Mouse (Mus musculus) G1E (cell line): ENCODE results near the gene Kctd20. TPM values are rescaled to one million over a fixed set of nuclear protein-coding genes. Genes with fewer than 3 reads are reported as not detected.

ENCODE experiments used
- ATAC-seq: 2 replicates; pipeline ENCODE4 v1.8.0; 2016; ENCODE audit warnings: mild to moderate bottlenecking; ENCODE audit not compliant: insufficient number of reproducible peaks, poor library complexity, low FRiP score, severe bottlenecking; ENCODE audit errors: extremely low read depth
- DNase-seq: peaks from one replicate; pipeline ENCODE4 v3.0.0; 2012; ENCODE audit warnings: low spot score
- H3K27me3 ChIP-seq: 2 replicates; pipeline ENCODE4 v1.6.1; 2012; ENCODE audit warnings: mild to moderate bottlenecking, low read length, inconsistent platforms; ENCODE audit not compliant: insufficient read depth
- H3K36me3 ChIP-seq: replicated peaks from 2 replicates; pipeline ENCODE3; 2012; ENCODE audit warnings: mild to moderate bottlenecking, inconsistent platforms
- H3K4me1 ChIP-seq: 2 replicates; pipeline ENCODE4 v1.6.1; 2012; ENCODE audit warnings: low read depth, low read length, inconsistent platforms, mixed read lengths; ENCODE audit not compliant: insufficient read depth
- H3K4me3 ChIP-seq: 2 replicates; pipeline ENCODE4 v1.5.1; 2012; ENCODE audit warnings: low read depth, mild to moderate bottlenecking, inconsistent platforms, low read length, moderate library complexity, mixed read lengths
- H3K9me3 ChIP-seq: replicated peaks from 2 replicates; pipeline ENCODE4 v1.6.1; 2012; ENCODE audit warnings: inconsistent platforms
- CTCF ChIP-seq: IDR thresholded peaks from 2 replicates; pipeline ENCODE4 v1.5.1; 2012; ENCODE audit warnings: low read depth, low read length, inconsistent platforms, mixed read lengths
- GATA1 ChIP-seq: IDR thresholded peaks from 2 replicates; pipeline ENCODE4 v1.6.1; 2012; ENCODE audit warnings: borderline replicate concordance, low read length, inconsistent platforms, mixed read lengths
- GATA2 ChIP-seq: IDR thresholded peaks from 2 replicates; pipeline ENCODE4 v1.6.1; 2012; ENCODE audit warnings: low read depth, low read length, inconsistent platforms, borderline replicate concordance
- POLR2AphosphoS5 ChIP-seq: IDR thresholded peaks from 2 replicates; pipeline ENCODE4 v1.6.1; 2012; ENCODE audit warnings: low read depth, low read length, inconsistent platforms; ENCODE audit not compliant: insufficient replicate concordance
- TAL1 ChIP-seq: conservative IDR thresholded peaks from 2 replicates; pipeline ENCODE4 v1.6.1; 2012; ENCODE audit warnings: low read depth, low read length, inconsistent platforms, mixed read lengths
- polyA plus RNA-seq: library from polyadenylated mRNA; stranded (reverse); fragments of >175 nt; gene quantifications from 2 replicates; pipeline ENCODE4 v1.2.3, GENCODE M21; 2012
- total RNA-seq, 2 experiments: library from RNA; stranded (forward) in 1 of 2; stranded (reverse) in 1 of 2; fragments of 200-1000 nt in 1 of 2; fragments of >200 nt in 1 of 2; fragmentation: Nextera tagmentation in 1 of 2; gene quantifications; 2 replicates each; pipeline ENCODE4 v1.2.3; 2014 to 2017

Kctd20 gene
- total and polyA plus RNA-seq, 3 experiments = 51.0 to 91.6 (median 66.3) TPM

DNA sequence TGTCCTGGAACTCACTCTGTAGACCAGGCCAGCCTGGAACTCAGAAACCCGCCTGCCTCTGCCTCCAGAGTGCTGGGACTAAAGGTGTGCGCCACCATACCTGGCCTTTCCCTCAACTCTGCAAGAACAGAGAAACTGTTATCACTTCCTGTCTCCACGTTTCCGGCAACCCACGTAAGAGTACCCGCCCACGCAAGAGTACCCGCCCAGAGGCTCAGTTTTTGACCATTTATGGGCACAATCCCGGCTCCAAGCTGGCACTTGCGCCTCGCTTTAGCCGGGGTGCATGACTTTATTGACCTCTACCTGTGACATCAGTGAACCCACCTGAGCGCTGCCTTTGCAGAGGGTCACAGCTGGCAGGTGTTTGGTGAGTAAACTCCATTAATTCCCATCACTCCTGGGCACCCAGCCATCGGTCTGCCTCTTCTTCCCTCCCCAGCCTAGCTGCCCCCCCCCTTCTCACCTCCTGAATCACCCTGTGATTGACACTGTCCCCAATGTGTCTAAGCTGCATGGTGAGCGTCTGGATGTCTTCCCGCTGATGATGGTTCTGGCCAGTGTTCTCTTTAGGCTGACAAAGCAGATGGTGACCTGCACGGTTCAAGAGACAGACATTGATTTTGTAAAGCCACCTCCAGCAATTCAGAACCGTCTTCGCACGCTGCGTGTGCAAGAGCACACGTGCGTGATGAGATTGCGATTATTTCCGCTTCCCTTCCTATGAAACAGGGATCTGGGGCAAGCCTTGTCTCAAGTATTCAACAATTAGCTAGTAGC, 10.8 kb upstream of the Kctd20 start:
- TF ChIP-seq CTCF (no peak), GATA2 (no peak), TAL1 (no peak), POLR2AphosphoS5 (no peak), GATA1 (no peak)
- Histone ChIP-seq H3K4me1 (peaks cover 23% of the 10 kb centered on the region), H3K27me3 (no peaks in the 10 kb centered on the region), H3K36me3 (no peaks in the 10 kb centered on the region), H3K9me3 (peaks cover 8% of the 10 kb centered on the region; the same call in 1 of the 2 replicates), H3K4me3 (no peak overlapping the region)
- no peak for ATAC-seq
- no peak for DNase-seq

DNA sequence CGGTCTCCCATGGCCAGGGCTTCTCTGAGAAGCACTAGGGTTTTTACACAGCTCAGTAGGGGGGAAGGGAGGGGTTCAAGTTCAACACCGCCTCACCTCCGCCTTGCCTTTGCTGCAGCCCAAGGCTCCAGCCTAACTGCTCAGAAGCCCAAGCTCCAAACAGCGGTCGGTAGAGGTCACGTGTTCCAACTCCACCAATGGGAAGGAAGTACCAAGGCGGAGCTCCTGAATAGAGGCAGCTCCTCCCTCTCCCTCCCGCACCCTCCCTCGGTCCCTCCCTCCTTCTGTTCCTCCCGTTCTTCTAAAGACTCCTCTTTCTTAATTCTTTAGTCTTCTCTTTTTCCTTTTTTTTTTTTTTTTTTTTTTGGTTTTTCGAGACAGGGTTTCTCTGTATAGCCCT, 9.6 kb upstream of the Kctd20 start:
- H3K9me3 ChIP-seq = peaks cover 9% of the 10 kb centered on the region
- no peak overlapping the region for H3K4me3 ChIP-seq
- no peak for ATAC-seq
- DNase-seq = no peak
- H3K27me3 ChIP-seq = peaks cover 4% of the 10 kb centered on the region; the same call in 1 of the 2 replicates
- peaks cover 13% of the 10 kb centered on the region for H3K4me1 ChIP-seq
- TF ChIP-seq GATA2 = no peak
- TF ChIP-seq CTCF = no peak
- no peak for TF ChIP-seq POLR2AphosphoS5
- no peak for TF ChIP-seq GATA1
- TF ChIP-seq TAL1 = no peak
- no peaks in the 10 kb centered on the region for H3K36me3 ChIP-seq

DNA sequence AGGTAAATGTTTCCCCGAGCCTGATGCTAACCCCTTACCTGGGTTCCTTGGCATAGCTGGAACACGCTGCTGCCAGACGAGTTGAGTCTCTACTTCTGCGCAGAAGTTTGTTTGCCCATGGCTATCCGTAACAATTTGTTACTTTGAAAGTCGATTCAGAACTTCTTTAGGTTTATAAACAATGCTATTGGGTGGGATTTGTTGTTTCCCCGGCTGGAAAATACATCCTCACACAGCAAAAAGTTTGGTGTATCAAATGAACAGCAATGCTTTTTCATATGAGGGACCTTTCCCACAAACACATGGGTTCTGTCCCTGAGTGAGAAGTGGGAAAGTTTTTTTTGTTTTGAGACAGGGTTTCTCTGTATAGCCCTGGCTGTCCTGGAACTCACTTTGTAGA, 8.0 kb upstream of the Kctd20 start, which contains the start of gene Pxt1:
Gene Pxt1 (minus strand): TSS at position 101 of the 400 bp plus-strand sequence.
- peaks cover 13% of the 10 kb centered on the region for H3K4me1 ChIP-seq
- ATAC-seq (no peak), DNase-seq (no peak)
- TF ChIP-seq POLR2AphosphoS5 = no peak
- TF ChIP-seq CTCF = no peak
- no peak for TF ChIP-seq GATA1
- TF ChIP-seq TAL1 = no peak
- no peak for TF ChIP-seq GATA2
- peaks cover 11% of the 10 kb centered on the region for H3K9me3 ChIP-seq
- no peaks in the 10 kb centered on the region for H3K36me3 ChIP-seq
- peaks cover 4% of the 10 kb centered on the region; the same call in 1 of the 2 replicates for H3K27me3 ChIP-seq
- H3K4me3 ChIP-seq = no peak within 1 kb of the TSS

DNA sequence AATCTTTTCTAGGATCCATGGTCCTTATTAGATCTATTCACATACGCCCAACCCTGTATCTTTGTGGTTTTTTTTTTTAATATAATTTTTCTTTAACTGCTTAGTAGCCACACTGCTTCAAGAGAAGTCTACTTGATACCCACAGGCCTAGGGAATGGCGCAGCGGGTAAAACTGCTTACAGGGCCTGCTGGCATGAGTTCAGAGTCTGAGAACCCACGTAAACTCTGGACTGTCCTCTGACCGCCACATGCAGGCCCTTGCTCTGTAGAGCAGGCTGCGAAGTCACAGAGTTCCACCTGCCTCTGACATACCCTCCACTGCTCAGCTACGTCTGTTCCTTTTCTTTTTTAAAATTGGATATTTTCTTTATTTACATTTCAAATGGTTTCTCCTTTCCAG, 7.3 kb upstream of the Kctd20 start:
- TF ChIP-seq TAL1 (no peak), GATA2 (no peak), GATA1 (no peak), CTCF (no peak), POLR2AphosphoS5 (no peak)
- H3K4me3 ChIP-seq = no peak overlapping the region
- H3K27me3 ChIP-seq = peaks cover 4% of the 10 kb centered on the region; the same call in 1 of the 2 replicates
- H3K36me3 ChIP-seq = no peaks in the 10 kb centered on the region
- H3K4me1 ChIP-seq = peaks cover 13% of the 10 kb centered on the region
- no peak for ATAC-seq
- DNase-seq = no peak
- peaks cover 11% of the 10 kb centered on the region for H3K9me3 ChIP-seq

DNA sequence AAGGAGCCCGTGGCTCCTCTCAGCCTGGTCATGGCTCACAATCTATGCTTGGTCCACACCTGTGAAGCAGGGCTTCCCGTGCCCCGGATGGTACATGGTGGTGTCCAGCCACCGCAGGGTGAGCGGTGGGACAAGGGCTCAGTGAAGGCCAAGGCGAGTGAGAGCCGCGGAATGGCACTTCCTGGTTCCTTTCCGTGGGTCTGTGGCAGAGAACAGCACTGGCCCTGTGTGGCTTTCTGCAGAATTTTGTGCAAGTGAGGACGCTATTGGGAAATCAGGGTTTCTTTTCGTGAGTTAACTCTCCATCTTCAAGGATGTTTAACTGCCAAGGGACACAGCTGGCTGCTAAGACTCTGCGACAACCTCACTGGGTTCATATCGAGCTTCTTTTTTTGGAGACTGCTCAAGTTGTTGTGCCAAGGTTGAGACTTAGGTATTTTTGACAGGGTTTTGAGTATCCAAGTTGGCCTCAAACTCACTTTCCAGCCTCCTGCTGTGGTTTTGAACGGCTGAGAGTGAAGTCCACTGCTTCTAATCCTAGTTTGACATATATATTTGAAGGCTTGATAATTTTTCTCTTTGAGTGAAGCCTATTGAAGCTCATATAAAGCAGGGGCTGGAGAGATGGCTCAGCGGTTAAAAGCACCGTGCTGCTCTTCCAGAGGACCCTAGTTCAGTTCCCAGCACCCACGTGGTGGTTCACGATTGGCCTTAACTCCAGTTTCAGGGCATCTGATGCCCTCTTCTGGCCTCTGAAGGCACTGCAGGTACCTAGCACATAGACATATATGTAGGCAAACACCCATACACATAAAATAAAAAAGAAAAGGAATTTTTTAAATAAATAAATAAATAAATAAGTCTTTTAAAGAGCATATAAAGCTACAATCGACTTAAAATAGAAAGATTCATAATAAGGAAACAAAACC, 4.5 kb upstream of the Kctd20 start:
- ATAC-seq (no peak), DNase-seq (no peak)
- peaks cover 22% of the 10 kb centered on the region for H3K4me1 ChIP-seq
- peaks cover 4% of the 10 kb centered on the region; the same call in 1 of the 2 replicates for H3K27me3 ChIP-seq
- H3K9me3 ChIP-seq = peaks cover 8% of the 10 kb centered on the region
- H3K36me3 ChIP-seq = no peaks in the 10 kb centered on the region
- TF ChIP-seq TAL1 (no peak), GATA1 (no peak), CTCF (0 out of 2 replicates have a peak, but pooled peaks have one; percentile 1), GATA2 (no peak), POLR2AphosphoS5 (no peak)
- H3K4me3 ChIP-seq = no peak overlapping the region

- peaks cover 28% of the 10 kb centered on the region for H3K4me1 ChIP-seq
- ATAC-seq (no peak), DNase-seq (no peak)
- H3K9me3 ChIP-seq = peaks cover 8% of the 10 kb centered on the region
- H3K4me3 ChIP-seq = no peak overlapping the region
- no peak for TF ChIP-seq GATA1
- no peak for TF ChIP-seq TAL1
- no peak for TF ChIP-seq GATA2
- no peak for TF ChIP-seq POLR2AphosphoS5
- TF ChIP-seq CTCF = no peak
- no peaks in the 10 kb centered on the region for H3K36me3 ChIP-seq
- H3K27me3 ChIP-seq = peaks cover 4% of the 10 kb centered on the region; the same call in 1 of the 2 replicates
Observed at GRCm38 (mm10) chr17:28948661-28949060, 3.1 kb upstream of the Kctd20 start.
